Mouse (Mus musculus): ENCODE results near the gene Klk1b8.
"Not testable (repeated sequence)": the region's sequence is repeated elsewhere in the genome, so short reads cannot be mapped to it uniquely, and the experiment has no call there.

Gene Klk1b8

GRCm38 (mm10) chr7:43995577-43995976 is 45.1 kb downstream of the Klk1b8 start, which contains the start of gene Klk1b11:
Gene Klk1b11, plus strand, starts transcription at chr7:43995877.
- DNase-seq (ENCODE audit: low read depth, low spot score) = not testable (repeated sequence)

Measured in retina, adult 2 months (tissue).